Comparison of ENCODE assay signal across 11 mouse cellular contexts in genomic region chr2:146722351-146723025, GRCm38 (mm10).
DNase-seq lines count a peak whose midpoint lies in the region; ATAC-seq and TF ChIP-seq lines count a peak whose summit lies in the region.
"Had no signal": no experiment of that assay in that cellular context is flagged by ENCODE, and none has a peak within 500 bp of the region (broad histone marks: within the 10 kb centered on the region; RNA-seq: fewer than 3 reads in every experiment).

No protein-coding gene starts in this region.

- H3K4me3 ChIP-seq in layer of hippocampus, adult 2 months, result no peak overlapping the region
- no peak overlapping the region for H3K4me3 ChIP-seq in forebrain, embryonic 14.5 days (ENCODE audit: low read depth, low read length)
- H3K4me3 ChIP-seq in limb, embryonic 11.5 days (ENCODE audit: low read depth, low read length), result no peak overlapping the region
- no peak overlapping the region for H3K4me3 ChIP-seq in neural tube, embryonic 14.5 days (ENCODE audit: low read depth, low read length)
- H3K4me3 ChIP-seq in intestine, embryonic 16.5 days (ENCODE audit: low read length), result no peak overlapping the region
- H3K4me3 ChIP-seq: gastrocnemius, adult 2 months; liver, embryonic 15.5 days had no signal

- WGBS in forebrain, embryonic 14.5 days, result 0% methylated on average over 8 of the region's 8 CpGs
- 9% methylated on average over 8 of the region's 8 CpGs for WGBS in limb, embryonic 11.5 days
- WGBS in neural tube, embryonic 14.5 days, result 11% methylated on average over 8 of the region's 8 CpGs
- WGBS in intestine, embryonic 16.5 days, result 61% methylated on average over 8 of the region's 8 CpGs

- DNase-seq in layer of hippocampus, adult 2 months (ENCODE audit: low spot score in 2 of 2), result no peak
- no peak for DNase-seq in layer of hippocampus, adult 9-10 months (ENCODE audit: low spot score)
- DNase-seq in forebrain, embryonic 14.5 days (ENCODE audit: low spot score), result peak; percentile 65
- DNase-seq in limb, embryonic 11.5 days (ENCODE audit: low spot score), result peak; percentile 65
- DNase-seq in B cell, adult 2 months, result no peak
- DNase-seq in kidney, postnatal 36 days, result no peak
- DNase-seq: gastrocnemius, adult 2 months had no signal

- H3K36me3 ChIP-seq in forebrain, embryonic 14.5 days (ENCODE audit: control insufficient read depth, insufficient read depth, low read length), result no peaks in the 10 kb centered on the region
- no peaks in the 10 kb centered on the region for H3K36me3 ChIP-seq in limb, embryonic 11.5 days (ENCODE audit: control insufficient read depth, insufficient read depth, low read length)
- no peaks in the 10 kb centered on the region for H3K36me3 ChIP-seq in neural tube, embryonic 14.5 days (ENCODE audit: control insufficient read depth, insufficient read depth, low read length)
- H3K36me3 ChIP-seq in intestine, embryonic 16.5 days (ENCODE audit: control insufficient read depth, insufficient read depth, low read length), result no peaks in the 10 kb centered on the region
- H3K36me3 ChIP-seq: liver, embryonic 15.5 days had no signal

- 0 out of 2 replicates have a peak overlapping the region, but pooled peaks have one; percentile 18 for H3K27ac ChIP-seq in layer of hippocampus, adult 2 months
- H3K27ac ChIP-seq in forebrain, embryonic 14.5 days (ENCODE audit: low read depth, low read length), result peak overlapping the region; percentile 6; the same call in 1 of the 2 replicates
- no peak overlapping the region for H3K27ac ChIP-seq in limb, embryonic 11.5 days (replicated peaks; ENCODE audit: low read depth, low read length)
- peak overlapping the region; percentile 46; the same call in 1 of the 2 replicates for H3K27ac ChIP-seq in neural tube, embryonic 14.5 days (ENCODE audit: low read depth, low read length)
- no peak overlapping the region for H3K27ac ChIP-seq in intestine, embryonic 16.5 days (ENCODE audit: low read length)
- H3K27ac ChIP-seq: gastrocnemius, adult 2 months; liver, embryonic 15.5 days had no signal

- H3K9me3 ChIP-seq in forebrain, embryonic 14.5 days (replicated peaks; ENCODE audit: control insufficient read depth, low read length), result no peaks in the 10 kb centered on the region
- no peaks in the 10 kb centered on the region for H3K9me3 ChIP-seq in limb, embryonic 11.5 days (ENCODE audit: control insufficient read depth, low read length)
- H3K9me3 ChIP-seq in neural tube, embryonic 14.5 days (ENCODE audit: control insufficient read depth, low read length), result no peaks in the 10 kb centered on the region
- no peaks in the 10 kb centered on the region for H3K9me3 ChIP-seq in intestine, embryonic 16.5 days (ENCODE audit: control insufficient read depth, low read length)
- H3K9me3 ChIP-seq: liver, embryonic 15.5 days had no signal

- H3K27me3 ChIP-seq in forebrain, embryonic 14.5 days (replicated peaks; ENCODE audit: control insufficient read depth, insufficient read depth, low read length), result peaks cover 3% of the 10 kb centered on the region; the same call in 1 of the 2 replicates
- H3K27me3 ChIP-seq in limb, embryonic 11.5 days (ENCODE audit: control insufficient read depth, insufficient read depth, low read length), result no peaks in the 10 kb centered on the region
- no peaks in the 10 kb centered on the region for H3K27me3 ChIP-seq in neural tube, embryonic 14.5 days (ENCODE audit: control insufficient read depth, insufficient read depth, low read length)
- no peaks in the 10 kb centered on the region for H3K27me3 ChIP-seq in intestine, embryonic 16.5 days (replicated peaks; ENCODE audit: control insufficient read depth, insufficient read depth, low read length)
- H3K27me3 ChIP-seq: liver, embryonic 15.5 days had no signal

- H3K4me2 ChIP-seq in forebrain, embryonic 14.5 days (ENCODE audit: low read length), result no peak overlapping the region; the same call in 1 of the 2 replicates
- no peak overlapping the region for H3K4me2 ChIP-seq in limb, embryonic 11.5 days (ENCODE audit: low read depth, severe bottlenecking)
- H3K4me2 ChIP-seq in neural tube, embryonic 14.5 days (ENCODE audit: low read depth, low read length), result no peak overlapping the region
- no peak overlapping the region for H3K4me2 ChIP-seq in intestine, embryonic 16.5 days (ENCODE audit: low read depth, low read length)
- H3K4me2 ChIP-seq: liver, embryonic 15.5 days had no signal

- ATAC-seq in forebrain, embryonic 14.5 days, result no peak
- no peak for ATAC-seq in limb, embryonic 11.5 days (ENCODE audit: insufficient number of reproducible peaks, low FRiP score, low TSS enrichment, low read depth)
- peak; percentile 44; the same call in 1 of the 2 replicates for ATAC-seq in neural tube, embryonic 14.5 days (ENCODE audit: low read depth)
- no peak for ATAC-seq in intestine, embryonic 16.5 days
- ATAC-seq: intestine, postnatal 0 days had no signal

- no peak overlapping the region for H3K9ac ChIP-seq in forebrain, embryonic 14.5 days (ENCODE audit: low read length)
- H3K9ac ChIP-seq in limb, embryonic 11.5 days (ENCODE audit: low read length), result no peak overlapping the region
- no peak overlapping the region for H3K9ac ChIP-seq in neural tube, embryonic 14.5 days (replicated peaks; ENCODE audit: low read depth, low read length)
- no peak overlapping the region for H3K9ac ChIP-seq in intestine, embryonic 16.5 days (ENCODE audit: low read depth, low read length)
- H3K9ac ChIP-seq: liver, embryonic 15.5 days had no signal

- H3K4me1 ChIP-seq in forebrain, embryonic 14.5 days (ENCODE audit: control insufficient read depth, insufficient read depth, low read length), result peaks cover 32% of the 10 kb centered on the region
- H3K4me1 ChIP-seq in limb, embryonic 11.5 days (ENCODE audit: control insufficient read depth, insufficient read depth, low read length), result no peaks in the 10 kb centered on the region; the same call in 1 of the 2 replicates
- peaks cover 24% of the 10 kb centered on the region; the same call in 1 of the 2 replicates for H3K4me1 ChIP-seq in neural tube, embryonic 14.5 days (ENCODE audit: control insufficient read depth, insufficient read depth, low read length)
- H3K4me1 ChIP-seq in intestine, embryonic 16.5 days (ENCODE audit: control insufficient read depth, insufficient read depth, low read length), result no peaks in the 10 kb centered on the region
- H3K4me1 ChIP-seq: liver, embryonic 15.5 days had no signal

- no peak for TF ChIP-seq CTCF in layer of hippocampus, adult 2 months (conservative IDR thresholded peaks at IDR 0.05)

Comparison
In these comparisons a context has a peak if more than half of its experiments do, and no peak if none do; other contexts are left out.
1. DNase-seq: peak in forebrain, embryonic 14.5 days (single experiment) and limb, embryonic 11.5 days (single experiment); none in layer of hippocampus, adult 2 months (0 of 2), layer of hippocampus, adult 9-10 months (single experiment), B cell, adult 2 months (0 of 2) and kidney, postnatal 36 days (0 of 2).
2. H3K27ac ChIP-seq: peak in layer of hippocampus, adult 2 months (single experiment), forebrain, embryonic 14.5 days (single experiment) and neural tube, embryonic 14.5 days (single experiment); none in limb, embryonic 11.5 days (single experiment) and intestine, embryonic 16.5 days (single experiment).